Mouse (Mus musculus) C2C12 (cell line): ENCODE data around the gene Ankrd39.

Source experiments
- CEBPB ChIP-seq: IDR thresholded peaks from one replicate; pipeline ENCODE4 v1.6.1; 2011; ENCODE audit warnings: low read depth, mild to moderate bottlenecking, control low read depth, moderate library complexity
- CTCF ChIP-seq: IDR thresholded peaks from one replicate; pipeline ENCODE4 v1.5.1; 2011; ENCODE audit not compliant: control insufficient read depth, insufficient read depth, insufficient read length
- FOSL1 ChIP-seq: IDR thresholded peaks from one replicate; pipeline ENCODE4 v1.8.0; 2011; ENCODE audit warnings: mild to moderate bottlenecking, low read length; ENCODE audit not compliant: poor library complexity, insufficient read depth, severe bottlenecking
- MAX ChIP-seq: IDR thresholded peaks from one replicate; pipeline ENCODE4 v1.6.1; 2011; ENCODE audit warnings: mild to moderate bottlenecking, control low read depth
- MYOG ChIP-seq: IDR thresholded peaks from one replicate; pipeline ENCODE4 v1.6.1; 2011; ENCODE audit not compliant: control insufficient read depth, insufficient read length; ENCODE audit errors: extremely low read depth
- USF1 ChIP-seq: IDR thresholded peaks from one replicate; pipeline ENCODE4 v1.6.1; 2011; ENCODE audit warnings: low read depth, mild to moderate bottlenecking, control low read depth, moderate library complexity

DNA sequence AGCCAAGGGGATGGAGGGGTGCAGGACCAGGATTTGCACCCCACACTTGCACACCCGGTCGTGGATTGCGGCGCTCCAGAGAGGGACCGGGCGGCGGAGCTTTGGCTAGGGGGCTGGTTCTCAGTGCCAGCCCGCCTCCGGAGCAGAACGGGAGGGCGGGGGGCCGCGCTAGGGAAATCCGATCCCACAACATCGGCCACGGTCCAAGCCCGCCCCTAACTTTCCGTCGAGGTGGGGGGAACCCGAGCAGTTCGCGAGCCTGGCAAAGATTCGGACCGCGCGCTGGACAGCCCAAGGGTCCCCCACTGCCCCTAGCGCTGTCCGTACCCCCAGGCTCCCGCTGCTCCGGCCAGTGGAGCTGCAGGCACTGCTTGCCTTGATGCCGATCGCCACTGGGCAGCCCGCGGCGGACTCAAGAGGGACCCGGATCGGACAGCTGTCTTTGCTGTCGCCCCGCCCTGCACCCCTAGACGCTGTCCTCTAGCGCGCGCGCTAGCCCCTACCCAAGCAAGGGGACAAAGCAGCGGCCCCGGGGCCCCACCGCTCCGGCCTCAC is 10.3 kb upstream of the Ankrd39 start:
- TF ChIP-seq MAX (no peak), CTCF (no peak), MYOG (no peak), USF1 (no peak), FOSL1 (no peak), CEBPB (no peak)
